Mouse (Mus musculus) spleen, postnatal 4 days (tissue): Measurements from ENCODE around the gene Efnb2.

Experiments
- DNase-seq, 2 experiments: peaks; one replicate each; pipeline ENCODE4 v3.0.0; 2022; ENCODE audit warnings: low spot score in 2 of 2

The Efnb2 gene

DNA sequence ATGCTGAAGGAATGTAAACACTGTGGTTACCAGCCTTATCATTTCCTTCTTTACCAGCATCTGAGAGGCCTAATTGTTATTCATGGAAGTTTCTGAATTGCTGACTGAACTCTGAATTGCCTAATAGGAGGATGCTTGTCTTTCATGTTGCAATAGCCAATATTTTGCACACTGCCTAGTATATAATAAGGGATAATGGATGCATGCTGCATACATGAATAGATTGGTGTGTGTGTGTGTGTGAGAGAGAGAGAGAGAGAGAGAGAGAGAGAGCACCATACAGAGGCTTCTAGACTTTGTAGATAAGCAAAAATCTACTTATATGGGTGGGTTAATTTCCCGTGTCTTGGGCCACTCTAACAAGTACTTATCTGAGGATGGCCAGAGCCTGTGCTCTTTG is 47.2 kb downstream of the Efnb2 start:
- no peak for DNase-seq

GRCm38 (mm10) chr8:8611928-8612327 is 49.1 kb downstream of the Efnb2 start:
- no peak for DNase-seq

DNA sequence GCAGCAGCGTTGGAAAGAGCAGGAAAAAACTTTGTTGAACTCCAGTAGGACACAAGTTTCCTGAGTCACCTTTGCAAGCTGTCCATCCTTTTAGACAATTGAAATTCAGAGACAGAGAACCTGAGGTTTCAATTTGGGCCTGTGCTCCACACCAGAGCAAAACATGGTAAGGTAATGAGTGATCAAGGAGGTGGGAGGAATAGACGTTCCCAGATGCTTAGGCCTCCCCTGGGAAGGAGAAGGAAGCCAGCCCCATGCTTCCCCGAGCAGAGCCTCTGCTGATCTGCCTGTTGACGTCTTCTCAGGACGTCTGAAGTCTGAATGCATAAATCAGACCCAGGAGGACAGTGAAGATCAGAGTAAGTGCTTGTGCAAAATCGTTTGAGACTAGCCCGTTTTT is 51.3 kb downstream of the Efnb2 start:
- no peak for DNase-seq

DNA sequence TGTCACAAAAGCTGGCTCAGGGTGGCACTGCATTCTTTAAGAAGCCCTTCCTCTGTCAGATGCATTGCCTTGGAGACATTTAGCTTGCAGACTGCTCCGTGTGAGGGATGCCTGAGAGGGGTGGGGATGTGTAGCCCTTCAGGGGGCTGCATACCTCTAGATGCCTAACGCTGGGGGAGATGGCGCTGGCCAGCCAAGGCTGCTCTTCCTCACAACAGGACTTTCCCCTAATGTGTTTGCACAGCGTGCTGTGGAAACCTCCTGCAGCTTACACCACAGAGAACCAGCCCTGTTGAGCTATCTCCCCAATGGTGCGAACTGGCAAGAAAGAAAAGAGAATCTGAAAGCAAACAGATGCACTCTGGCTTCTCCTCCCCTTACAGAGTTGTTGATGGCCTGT is 51.9 kb downstream of the Efnb2 start:
- no peak for DNase-seq

GRCm38 (mm10) chr8:8605621-8606020 is 55.4 kb downstream of the Efnb2 start:
- no peak for DNase-seq

- DNase-seq, result no peak
These were observed 57.2 kb downstream of the Efnb2 start for GRCm38 (mm10) chr8:8603875-8604274.

DNA sequence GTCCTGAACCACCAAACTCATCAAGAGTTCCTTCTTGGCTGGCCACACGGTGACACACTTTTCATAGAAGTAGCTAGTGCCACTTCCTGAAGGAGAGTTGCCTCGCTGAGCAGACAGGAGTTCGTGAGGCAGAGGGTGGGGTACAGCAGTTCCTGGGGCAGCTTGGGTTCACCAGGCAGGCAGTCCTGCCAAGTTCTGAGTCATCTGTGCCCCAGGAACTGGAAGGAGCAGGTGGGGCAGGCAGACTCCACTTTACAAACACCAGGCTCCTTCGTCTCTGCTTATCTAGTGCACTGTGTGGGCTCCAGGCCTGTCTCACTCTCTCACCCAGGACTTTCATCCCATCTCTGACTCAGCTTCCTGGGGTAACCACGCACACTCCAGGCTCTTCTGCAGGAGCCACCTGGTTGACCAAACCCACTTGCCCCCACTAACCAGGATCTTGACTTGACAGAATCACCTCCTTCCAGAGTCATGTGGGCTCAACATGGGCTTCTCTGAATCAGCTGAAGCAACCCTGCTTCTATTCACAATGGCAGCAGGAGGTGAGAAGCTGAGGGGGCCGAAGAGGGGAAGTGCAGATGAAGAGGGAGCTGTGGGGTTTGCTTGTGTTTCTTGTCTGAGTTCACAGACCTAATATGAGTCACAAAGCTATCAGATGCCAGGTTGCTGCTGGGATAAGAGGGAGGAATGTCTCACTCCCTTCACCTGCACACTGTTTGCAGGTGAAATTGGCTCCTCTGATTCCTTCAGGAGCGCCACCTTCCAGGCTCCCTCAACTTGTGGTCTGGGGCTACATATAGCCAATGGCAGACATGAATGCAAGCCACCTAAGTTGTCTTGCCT is 58.2 kb downstream of the Efnb2 start:
- no peak for DNase-seq

DNA sequence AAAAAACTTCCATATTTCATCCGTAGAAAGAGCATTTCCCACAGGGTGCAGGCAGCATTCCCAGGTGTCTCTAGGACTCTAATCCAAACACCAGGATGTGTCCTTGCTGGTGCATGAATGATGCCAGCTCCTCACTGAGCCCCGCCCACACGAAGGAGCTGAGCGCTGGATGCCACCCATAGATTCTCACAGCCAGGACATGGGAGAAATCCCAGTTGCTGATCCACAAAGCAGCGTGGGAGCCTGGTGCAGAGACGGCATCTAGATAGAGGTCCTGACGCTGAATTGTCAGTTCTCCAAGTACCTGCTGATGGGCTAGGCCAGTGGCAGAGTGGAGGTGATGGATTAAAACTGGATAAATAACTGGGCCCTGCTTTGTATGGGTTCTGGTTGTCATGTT is 61.1 kb downstream of the Efnb2 start:
- DNase-seq, result no peak

GRCm38 (mm10) chr8:8597434-8597833 is 63.6 kb downstream of the Efnb2 start:
- DNase-seq, result no peak

GRCm38 (mm10) chr8:8595831-8596611 is 65.0 kb downstream of the Efnb2 start:
- DNase-seq, result no peak

DNA sequence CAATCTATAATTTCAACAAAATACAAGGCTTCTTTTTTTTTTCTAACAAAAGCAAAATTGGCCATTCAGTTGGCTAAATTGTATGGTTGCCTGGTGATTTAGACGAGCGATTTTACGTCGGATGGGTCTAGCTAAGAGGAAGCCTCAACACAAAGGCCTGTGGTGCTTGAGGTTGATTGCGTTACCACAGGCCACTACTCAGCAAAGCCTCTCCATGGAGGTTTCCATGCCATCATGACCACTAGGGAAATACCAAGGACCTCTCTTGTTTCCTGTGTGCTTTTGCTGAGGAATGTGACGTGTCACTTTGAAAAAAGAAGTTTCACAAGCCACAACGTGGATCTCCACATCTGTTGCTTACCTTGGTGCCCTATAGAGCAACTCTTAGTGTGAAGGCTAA is 67.2 kb downstream of the Efnb2 start:
- no peak for DNase-seq

DNA sequence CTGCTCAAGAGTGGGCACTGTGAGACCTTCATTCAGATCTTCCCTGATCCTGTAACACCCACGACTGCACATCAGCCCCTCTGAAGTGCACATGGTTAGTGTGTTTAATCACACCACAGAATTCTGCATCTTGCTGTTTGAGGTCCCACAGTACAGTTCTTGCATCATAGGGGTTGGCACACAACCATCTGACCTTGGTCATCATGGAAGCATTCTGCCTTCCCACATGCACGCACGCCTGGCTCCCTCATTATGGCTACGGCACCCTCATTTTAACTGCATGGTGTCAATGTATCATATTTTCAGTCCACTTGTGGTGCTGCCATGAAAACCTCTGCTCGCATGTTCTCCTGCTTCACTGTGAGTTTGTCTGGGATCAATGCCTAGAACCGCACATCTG is 67.7 kb downstream of the Efnb2 start:
- DNase-seq, result no peak

DNA sequence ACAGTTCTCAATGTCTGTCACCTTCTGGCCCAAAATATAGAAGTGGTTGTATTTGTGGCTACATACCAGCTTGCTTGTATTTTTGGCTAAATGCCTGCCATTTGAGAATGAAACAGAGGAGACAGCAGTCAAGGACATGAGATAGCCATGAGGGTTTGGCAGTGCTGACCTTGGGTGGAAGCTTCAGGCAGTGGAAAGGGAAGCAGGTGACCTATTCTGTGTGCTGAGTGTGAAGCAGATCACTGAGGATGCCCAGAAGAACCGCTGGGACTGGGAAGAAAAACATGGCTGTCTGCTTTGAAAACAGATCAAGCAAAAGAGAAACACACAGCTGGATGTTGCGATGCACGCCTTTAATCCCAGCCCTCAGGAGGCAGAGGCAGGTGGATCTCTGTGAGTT is 68.7 kb downstream of the Efnb2 start:
- no peak for DNase-seq

GRCm38 (mm10) chr8:8583981-8584377 is 77.1 kb downstream of the Efnb2 start:
- no peak for DNase-seq

- no peak for DNase-seq
These were observed 77.6 kb downstream of the Efnb2 start for GRCm38 (mm10) chr8:8583290-8583980.

DNA sequence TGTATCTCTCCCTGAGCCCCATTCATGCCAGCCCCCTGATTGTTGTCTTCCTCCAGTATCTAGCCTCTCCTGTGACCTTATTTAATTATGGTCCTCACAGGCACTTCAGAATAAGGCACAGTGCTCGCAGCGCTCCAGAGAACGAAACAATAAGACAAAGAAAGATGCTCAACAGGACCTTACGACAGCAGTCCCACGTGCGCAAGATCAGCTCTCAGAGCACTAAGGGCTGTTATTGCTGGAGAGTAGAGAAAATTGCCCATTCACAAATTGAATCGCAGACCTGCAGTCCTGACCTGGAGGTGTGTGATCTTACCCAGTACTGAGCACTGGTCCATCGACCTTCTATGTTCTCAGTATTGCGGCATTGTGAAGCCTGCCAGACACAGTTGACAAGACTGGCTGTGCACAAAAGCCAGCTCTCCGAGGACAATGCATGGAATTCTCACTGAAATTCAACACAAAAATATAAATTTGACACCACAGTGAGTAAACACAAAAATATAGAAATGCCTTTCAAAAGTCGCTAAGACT is 83.2 kb downstream of the Efnb2 start:
- DNase-seq, result no peak

DNA sequence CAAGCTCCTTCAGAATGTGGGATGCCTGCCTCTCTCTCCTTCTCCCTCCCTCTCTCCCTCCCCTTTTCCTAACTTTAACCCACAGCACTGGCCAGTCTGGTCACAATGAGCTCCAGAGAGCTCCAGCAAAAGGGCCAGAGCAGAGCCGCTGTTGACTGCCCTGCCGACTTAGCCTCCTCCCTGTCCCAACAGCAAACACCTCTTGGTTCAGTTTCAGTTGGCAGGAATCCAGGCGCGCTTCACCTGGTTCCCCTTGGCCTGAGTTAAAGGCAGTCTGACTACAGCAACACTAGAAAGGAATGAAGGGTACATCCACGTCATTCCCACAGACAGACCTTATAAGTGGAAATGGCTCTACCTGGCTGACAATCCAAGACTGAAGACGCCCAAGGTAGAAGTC is 84.2 kb downstream of the Efnb2 start:
- DNase-seq, result no peak

- DNase-seq, result no peak
These were observed 84.8 kb downstream of the Efnb2 start for GRCm38 (mm10) chr8:8576286-8576685.

- DNase-seq, result no peak
These were observed 86.2 kb downstream of the Efnb2 start for GRCm38 (mm10) chr8:8574521-8575499.

DNA sequence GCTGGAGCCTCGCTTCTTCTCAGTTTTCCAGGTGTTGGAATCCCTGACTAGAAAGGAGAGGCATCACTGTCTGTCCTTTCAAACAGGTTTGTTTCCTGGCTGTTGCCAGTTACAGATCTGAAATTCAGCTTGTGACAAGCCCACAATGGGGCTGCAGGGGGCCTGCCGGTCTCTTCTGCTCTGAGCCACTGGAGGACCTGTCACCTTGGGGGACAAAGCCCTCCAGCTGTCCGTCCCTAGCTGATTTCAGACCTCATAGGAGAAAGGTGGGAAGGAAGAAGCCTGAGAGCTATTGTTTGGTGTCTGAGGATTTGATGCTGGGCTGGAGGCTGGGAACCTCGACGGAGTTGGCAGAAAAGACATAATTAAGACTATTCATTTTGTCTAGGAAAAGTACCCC is 88.8 kb downstream of the Efnb2 start:
- DNase-seq, result no peak

GRCm38 (mm10) chr8:8571625-8572215 is 89.3 kb downstream of the Efnb2 start:
- no peak for DNase-seq
